Mouse (Mus musculus) heart, adult 2 months (tissue): Measurements from ENCODE around the gene Krt31. TPM values are rescaled to one million over a fixed set of nuclear protein-coding genes. Genes with fewer than 3 reads are reported as not detected.

Experiments used
- DNase-seq, 2 experiments: peaks; one replicate each; pipeline ENCODE4 v3.0.0; 2021
- H3K27ac ChIP-seq: fragments of 200-600 bp; 2 replicates; pipeline ENCODE4 v1.8.1; 2022
- H3K27me3 ChIP-seq: fragments of 200-500 bp; 2 replicates; pipeline ENCODE4 v1.6.1; 2012; ENCODE audit warnings: mild to moderate bottlenecking, low read length, inconsistent platforms, mixed read lengths; ENCODE audit not compliant: control insufficient read depth, insufficient read depth
- H3K36me3 ChIP-seq: fragments of 200-500 bp; 2 replicates; pipeline ENCODE4 v1.6.1; 2012; ENCODE audit warnings: low read length, inconsistent platforms; ENCODE audit not compliant: control insufficient read depth, insufficient read depth
- H3K4me1 ChIP-seq: fragments of 200-500 bp; 2 replicates; pipeline ENCODE4 v1.6.1; 2011; ENCODE audit warnings: low read length; ENCODE audit not compliant: control insufficient read depth, insufficient read depth
- H3K4me3 ChIP-seq: fragments of 200-600 bp; 2 replicates; pipeline ENCODE4 v1.8.1; 2022
- H3K79me2 ChIP-seq: fragments of 200-500 bp; replicated peaks from 2 replicates; pipeline ENCODE4 v1.6.1; 2012; ENCODE audit warnings: mild to moderate bottlenecking, inconsistent platforms, low read length, moderate library complexity, mixed read lengths; ENCODE audit not compliant: control insufficient read depth, insufficient read depth
- H3K9ac ChIP-seq: fragments of 200-500 bp; 2 replicates; pipeline ENCODE4 v1.6.1; 2012; ENCODE audit warnings: low read depth, mild to moderate bottlenecking, control low read depth, inconsistent platforms, low read length, mixed read lengths
- CTCF ChIP-seq: fragments of 200-600 bp; IDR thresholded peaks from 2 replicates; pipeline ENCODE4 v1.8.1; 2022; ENCODE audit warnings: antibody characterized with exemption, mild to moderate bottlenecking, moderate library complexity
- EP300 ChIP-seq: fragments of 200-500 bp; IDR thresholded peaks from 2 replicates; pipeline ENCODE4 v1.6.1; 2011; ENCODE audit warnings: low read depth, low read length, control low read depth; ENCODE audit not compliant: insufficient read depth
- POLR2A ChIP-seq: fragments of 200-500 bp; IDR thresholded peaks from 2 replicates; pipeline ENCODE4 v1.6.1; 2011; ENCODE audit warnings: mild to moderate bottlenecking, low read depth, low read length, control low read depth; ENCODE audit not compliant: insufficient read depth
- WGBS: fragments of 180-500 bp; shearing (Covaris S2); methylation state at CpG from one replicate; pipeline ENCODE4 v1.1.7; 2018; 5-methylcytosine and 5-hydroxymethylcytosine counted together
- intact Hi-C: fragments of 180-260 bp; cut with DNase I; formaldehyde crosslinking; loops from one replicate; pipeline ENCODE4 v1.15.1; 2025
- polyA plus RNA-seq: library from polyadenylated mRNA; depleted of rRNA; stranded (reverse); fragments of >200 nt; gene quantifications from 2 replicates; pipeline ENCODE4 v1.2.3, GENCODE M21; 2012
- total RNA-seq, 2 experiments: library from RNA; stranded (reverse); gene quantifications; 2 replicates each; pipeline ENCODE4 v1.2.3; 2021

Gene Krt31
- total and polyA plus RNA-seq, 3 experiments, result 0.08 TPM; not detected in 2

- H3K36me3 ChIP-seq, result no peaks in the 10 kb centered on the region
- H3K9ac ChIP-seq, result no peak overlapping the region
- no peaks in the 10 kb centered on the region for H3K27me3 ChIP-seq
- no peak overlapping the region for H3K27ac ChIP-seq
- H3K79me2 ChIP-seq, result no peaks in the 10 kb centered on the region
- no peak overlapping the region for H3K4me3 ChIP-seq
- whole genome bisulfite sequencing, result 59% methylated on average over 17 of the region's 17 CpGs
- intact Hi-C loops, result loop anchor here (5.0 kb wide), 1 partner anchor 100 kb away; no protein-coding TSS in a partner anchor
- H3K4me1 ChIP-seq, result no peaks in the 10 kb centered on the region
- no peak for TF ChIP-seq CTCF
- no peak for TF ChIP-seq EP300
- TF ChIP-seq POLR2A, result no peak
- no peak for DNase-seq
These were observed 17.1 kb upstream of the Krt31 start for GRCm38 (mm10) chr11:100067293-100068036.

DNA sequence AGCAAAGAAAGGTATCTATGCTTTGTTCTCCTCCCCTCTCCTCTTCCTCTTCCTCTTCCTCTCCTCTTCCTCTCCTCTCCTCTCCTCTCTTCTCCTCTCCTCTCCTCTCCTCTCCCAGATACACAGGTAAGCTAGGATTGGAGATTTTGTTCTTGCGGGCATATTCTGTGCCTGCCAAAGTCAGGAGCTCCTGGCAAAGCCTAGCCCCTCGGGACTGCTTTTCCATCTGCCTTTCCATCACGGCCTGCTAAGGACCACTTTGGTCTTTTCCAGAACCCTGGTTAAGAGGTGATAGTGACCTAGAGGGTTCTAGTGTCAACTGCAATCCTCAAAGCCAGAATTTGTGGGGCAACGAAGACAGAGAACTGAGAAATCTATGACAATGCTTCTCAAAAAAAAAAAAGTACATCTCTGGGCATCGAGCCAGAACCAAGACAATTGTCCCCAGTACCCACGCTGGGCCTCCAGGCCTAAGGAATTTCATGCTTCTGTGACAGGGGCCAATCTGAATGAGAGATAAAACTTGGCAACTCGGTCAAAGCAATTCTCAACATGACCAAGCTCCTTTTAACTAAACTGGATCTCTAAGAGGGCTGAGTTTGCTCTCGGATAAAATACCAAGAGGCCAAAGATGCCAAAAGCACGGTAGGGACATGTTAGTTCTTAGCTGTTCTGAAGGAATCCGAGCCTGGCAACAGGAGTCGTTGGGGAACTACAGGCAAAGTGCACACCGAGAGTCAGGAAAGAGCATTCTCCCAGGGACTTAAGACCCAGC, 16.1 kb upstream of the Krt31 start:
- Histone ChIP-seq H3K27ac (no peak overlapping the region), H3K79me2 (no peaks in the 10 kb centered on the region), H3K4me3 (no peak overlapping the region), H3K4me1 (no peaks in the 10 kb centered on the region), H3K36me3 (no peaks in the 10 kb centered on the region), H3K9ac (no peak overlapping the region), H3K27me3 (no peaks in the 10 kb centered on the region)
- no peak for DNase-seq
- intact Hi-C loops, result loop anchor here (5.0 kb wide), 1 partner anchor 101 kb away; no protein-coding TSS in a partner anchor
- WGBS, result 31% methylated on average over 12 of the region's 12 CpGs
- TF ChIP-seq EP300, result no peak
- no peak for TF ChIP-seq CTCF
- TF ChIP-seq POLR2A, result no peak

- no peak for DNase-seq
- Histone ChIP-seq H3K27ac (no peak overlapping the region), H3K4me3 (no peak overlapping the region), H3K27me3 (no peaks in the 10 kb centered on the region), H3K9ac (no peak overlapping the region), H3K79me2 (no peaks in the 10 kb centered on the region), H3K4me1 (no peaks in the 10 kb centered on the region), H3K36me3 (no peaks in the 10 kb centered on the region)
- no peak for TF ChIP-seq POLR2A
- peak; percentile 22 for TF ChIP-seq CTCF
- 77% methylated on average over 8 of the region's 8 CpGs for WGBS
- intact Hi-C loops, result no loop called here
These were observed 8.5 kb upstream of the Krt31 start for GRCm38 (mm10) chr11:100058875-100059274.

DNA sequence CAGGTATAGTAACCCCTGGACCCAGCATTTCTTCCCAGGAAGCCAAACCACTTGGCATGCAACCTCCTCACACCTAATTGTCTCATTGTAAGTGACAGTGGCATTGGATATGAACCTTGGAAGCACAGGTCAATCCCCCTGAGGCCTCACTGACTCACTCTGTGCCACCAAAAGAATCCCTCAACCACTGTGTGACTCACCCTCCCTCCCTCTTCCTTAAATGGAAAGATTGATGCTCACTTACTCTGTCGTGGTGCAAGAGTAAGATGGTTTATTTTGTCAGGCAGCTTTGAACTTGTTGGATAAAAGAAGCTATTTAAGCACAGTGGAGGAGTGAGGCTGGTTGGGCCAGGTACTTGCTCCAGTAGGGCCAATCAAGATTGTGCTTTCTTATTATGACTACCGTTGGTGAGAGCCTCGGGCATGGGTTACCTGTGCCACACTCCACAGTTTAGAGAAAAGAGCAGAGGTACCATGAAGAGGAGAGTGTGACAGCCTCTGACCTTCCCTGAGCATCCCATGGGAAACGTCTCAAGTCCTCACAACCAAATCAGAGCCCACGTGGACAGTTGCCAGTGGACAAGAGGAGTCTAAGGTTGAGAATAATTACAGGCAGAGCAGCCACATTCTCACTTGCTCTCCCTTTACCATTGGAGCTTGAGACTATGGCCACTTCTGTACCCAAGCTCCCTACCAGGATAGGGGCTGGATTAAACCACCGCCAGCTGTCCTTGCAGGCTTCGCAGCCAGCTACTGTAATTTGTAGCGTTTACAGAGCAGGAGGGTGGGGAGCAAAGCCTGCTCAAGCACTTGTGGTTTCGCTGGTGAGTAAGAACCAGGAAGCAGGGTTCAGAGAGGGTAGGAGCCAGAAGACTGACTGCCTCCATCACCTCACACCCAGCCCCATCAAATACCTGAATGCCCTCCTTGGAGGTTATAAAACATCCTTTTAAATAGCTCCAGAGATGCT, 5.6 kb upstream of the Krt31 start:
- Histone ChIP-seq H3K79me2 (no peaks in the 10 kb centered on the region), H3K27me3 (no peaks in the 10 kb centered on the region), H3K9ac (no peak overlapping the region), H3K4me1 (no peaks in the 10 kb centered on the region), H3K36me3 (no peaks in the 10 kb centered on the region), H3K4me3 (no peak overlapping the region), H3K27ac (no peak overlapping the region)
- 59% methylated on average over 9 of the region's 9 CpGs for WGBS
- intact Hi-C loops, result no loop called here
- TF ChIP-seq CTCF, result no peak
- TF ChIP-seq POLR2A, result no peak
- TF ChIP-seq EP300, result no peak
- DNase-seq, result no peak

DNA sequence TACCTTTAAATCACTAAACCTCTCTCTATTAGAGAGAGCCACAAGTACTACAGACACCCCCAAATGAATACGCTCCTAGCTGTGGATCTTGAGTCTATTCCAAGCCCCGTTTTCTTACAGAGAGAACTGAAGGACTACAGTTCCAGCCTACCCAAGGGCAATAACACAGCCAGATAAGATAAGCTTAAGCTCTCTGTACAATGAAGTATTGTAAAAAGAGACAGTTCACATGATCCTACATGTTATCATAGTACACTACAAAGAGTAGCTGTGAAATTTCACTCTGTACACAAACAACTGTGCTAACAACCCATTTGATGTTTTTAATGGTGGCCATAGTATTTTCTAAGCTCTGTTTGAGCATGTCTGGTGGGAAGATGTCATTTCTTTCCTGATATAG, 3.2 kb downstream of the Krt31 start:
- H3K27ac ChIP-seq, result no peak overlapping the region
- H3K9ac ChIP-seq, result no peak overlapping the region
- DNase-seq, result no peak
- H3K36me3 ChIP-seq, result no peaks in the 10 kb centered on the region
- TF ChIP-seq CTCF (no peak), POLR2A (no peak), EP300 (no peak)
- H3K79me2 ChIP-seq, result no peaks in the 10 kb centered on the region
- H3K27me3 ChIP-seq, result no peaks in the 10 kb centered on the region
- intact Hi-C loops, result no loop called here
- H3K4me1 ChIP-seq, result no peaks in the 10 kb centered on the region
- WGBS, result 55% methylated on average over 2 of the region's 2 CpGs
- H3K4me3 ChIP-seq, result no peak overlapping the region
